Mouse (Mus musculus) left cerebral cortex, adult 8-10 months (tissue): ENCODE data around the gene Cldnd2. TPM values are rescaled to one million over a fixed set of nuclear protein-coding genes. Genes with fewer than 3 reads are reported as not detected.

ENCODE experiments used
- DNase-seq, 2 experiments: peaks; one replicate each; pipeline ENCODE4 v3.0.0; 2022; ENCODE audit warnings: low spot score in 2 of 2
- microRNA-seq, 2 experiments: library from miRNA; unstranded; fragments of <30 nt; microRNA quantifications; one replicate each; pipeline ENCODE4 v1.2.0; 2022
- total RNA-seq, 4 experiments: library from RNA; stranded (reverse); gene quantifications; 2 replicates each; pipeline ENCODE4 v1.2.4; 2022

Gene Cldnd2
- total RNA-seq, 4 experiments from 2014 or later = not detected

DNA sequence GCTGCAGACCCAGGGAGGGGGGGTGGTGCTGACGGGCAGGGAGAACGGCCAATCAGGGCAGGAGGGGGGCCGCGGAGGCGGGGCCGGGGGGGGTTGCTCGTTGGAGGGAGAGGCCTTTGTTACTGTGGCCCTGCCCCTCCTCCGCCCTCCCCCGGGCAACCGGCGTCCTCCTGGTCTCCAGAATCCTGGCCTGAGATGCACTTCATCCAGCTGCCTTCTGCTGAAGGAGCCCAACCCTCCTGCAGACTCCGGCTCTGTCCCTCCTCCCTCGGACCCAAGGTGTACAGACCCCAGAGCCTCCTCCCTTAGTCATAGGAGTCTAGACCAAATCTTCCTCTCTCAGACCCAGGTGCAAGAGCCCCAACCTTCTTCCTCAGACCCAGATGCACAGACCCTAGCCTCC is 49.6 kb downstream of the Cldnd2 start:
- peak; percentile 61 to 83 for DNase-seq

DNA sequence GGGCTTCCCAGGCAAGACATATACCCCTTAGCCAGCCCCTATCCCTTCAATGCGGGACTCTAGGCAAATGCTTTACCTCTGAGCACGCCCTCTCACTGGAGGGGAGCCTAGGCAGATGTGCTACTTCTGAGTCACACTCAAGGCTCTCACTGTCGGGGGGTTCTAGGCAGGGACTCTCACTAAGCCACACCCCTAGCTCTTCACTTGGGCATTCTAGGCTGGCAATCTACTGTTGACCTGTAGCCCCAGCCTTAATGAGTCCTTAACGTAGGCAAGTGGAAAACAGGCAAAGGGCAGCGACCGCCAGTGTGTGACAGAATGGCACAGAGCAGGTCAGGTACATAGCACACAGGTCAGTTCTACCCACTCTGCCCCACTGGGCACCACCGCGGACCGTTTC is 50.3 kb downstream of the Cldnd2 start:
- DNase-seq = no peak

Small RNA genes within 50 kb of the gene (microRNA-seq; reads per million reads assigned to microRNA genes)
- gene Mir7051 = 0.44 to 1.1 reads per million in 2 experiments

Other genes with a start within 250 kb of the Cldnd2 start
- 10 to 100 TPM; 17.8 to 22.0 (median 20.3) TPM for gene Zfp715, start 127.5 kb upstream of the Cldnd2 start, total RNA-seq
- gene Siglecf, start 89.4 kb upstream of the Cldnd2 start, total RNA-seq = 1 to 10 TPM in 2 of 4 experiments, under 1 TPM in 2; 0.46 to 2.1 (median 1.4) TPM
- gene Siglecg, start 32.6 kb upstream of the Cldnd2 start, total RNA-seq = under 1 TPM in 3 of 4 experiments, not detected in 1; 0.07 to 0.84 (median 0.13) TPM
- gene Lim2, start 13.1 kb upstream of the Cldnd2 start, total RNA-seq = not detected
- gene Nkg7, start 3.7 kb upstream of the Cldnd2 start, total RNA-seq = not detected
- gene Etfb, start 3.3 kb downstream of the Cldnd2 start, total RNA-seq = 10 to 100 TPM; 52.0 to 61.0 (median 58.8) TPM
- gene Gm45233, start 3.3 kb downstream of the Cldnd2 start, total RNA-seq = 1 to 10 TPM in 1 of 4 experiments, under 1 TPM in 1, not detected in 2; 0.64 to 2.2 TPM
- gene Vsig10l, start 22.4 kb downstream of the Cldnd2 start, total RNA-seq = 1 to 10 TPM; 1.4 to 2.3 (median 2.0) TPM
- gene Iglon5, start 49.3 kb downstream of the Cldnd2 start, total RNA-seq = 10 to 100 TPM; 24.9 to 27.1 (median 25.8) TPM
- gene 4931406B18Rik, start 65.2 kb downstream of the Cldnd2 start, total RNA-seq = not detected
- 10 to 100 TPM in 1 of 4 experiments, 1 to 10 TPM in 3; 5.0 to 11.8 (median 7.3) TPM for gene Cd33, start 103.6 kb downstream of the Cldnd2 start, total RNA-seq
- gene Zfp658, start 121.5 kb downstream of the Cldnd2 start, total RNA-seq = 1 to 10 TPM; 3.8 to 6.1 (median 4.7) TPM
- 10 to 100 TPM; 17.8 to 18.8 (median 18.2) TPM for gene Zfp719, start 138.8 kb downstream of the Cldnd2 start, total RNA-seq
- under 1 TPM; 0.26 to 0.35 (median 0.29) TPM for gene Zfp819, start 166.4 kb downstream of the Cldnd2 start, total RNA-seq
- gene Ceacam18, start 193.9 kb downstream of the Cldnd2 start, total RNA-seq = not detected
- 1 to 10 TPM; 1.1 to 1.3 (median 1.3) TPM for gene Siglece, start 219.4 kb downstream of the Cldnd2 start, total RNA-seq
- gene Ctu1, start 231.2 kb downstream of the Cldnd2 start, total RNA-seq = 1 to 10 TPM; 7.9 to 9.9 (median 9.3) TPM
- gene Klk14, start 249.6 kb downstream of the Cldnd2 start, total RNA-seq = not detected